ENCODE assay signal across 9 mouse cellular contexts in the genomic region with DNA sequence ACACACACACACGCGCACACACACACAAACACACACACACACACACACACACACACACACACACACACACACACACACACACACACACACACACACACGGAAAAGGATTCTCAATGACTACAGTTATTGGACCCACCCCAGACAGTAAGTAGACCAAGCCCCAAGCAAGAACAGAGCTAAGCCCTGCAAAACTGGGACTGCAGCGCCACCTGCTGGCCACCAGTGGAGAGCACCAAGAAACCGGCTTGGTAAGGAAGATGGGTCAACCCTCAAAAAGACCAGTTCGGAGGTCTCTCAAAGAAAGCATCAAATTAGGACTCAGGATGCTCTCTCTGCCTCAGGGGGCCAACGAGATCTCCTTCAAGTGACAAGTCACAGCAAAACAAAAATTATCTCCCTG. TPM values are rescaled to one million over a fixed set of nuclear protein-coding genes. Genes with fewer than 3 reads are reported as not detected.
DNase-seq lines count a peak whose midpoint lies in the region; ATAC-seq and TF ChIP-seq lines count a peak whose summit lies in the region.
"Had no signal": no experiment of that assay in that cellular context is flagged by ENCODE, and none has a peak within 500 bp of the region (broad histone marks: within the 10 kb centered on the region; RNA-seq: fewer than 3 reads in every experiment).

No protein-coding gene starts in this region.

- ATAC-seq in megakaryocyte-erythroid progenitor cell, adult 5-6 weeks (replicated peaks; ENCODE audit: low FRiP score, low TSS enrichment, poor library complexity, severe bottlenecking): peak; percentile 82
- ATAC-seq in activated CD4-positive, CD25-positive, alpha-beta regulatory T cell, adult 4 months: no peak

- no peak overlapping the region for H3K4me3 ChIP-seq in ES-E14 (ENCODE audit: insufficient read depth in 1 of 2, low read depth in 1 of 2, low read length in 2 of 2, poor library complexity in 1 of 2, severe bottlenecking in 1 of 2)

- peaks cover 0 to 10% of the 10 kb centered on the region in 2 experiments; a peak in 2 of 4 replicates for H3K4me1 ChIP-seq in ES-E14 (ENCODE audit: control insufficient read depth in 2 of 2, insufficient read depth in 2 of 2, low read length in 2 of 2, poor library complexity in 1 of 2)

- DNase-seq in ES-E14 (ENCODE audit: low read depth, low spot score): peak; percentile 80
- peak; percentile 83 for DNase-seq in adrenal gland, postnatal 10 days
- peak; percentile 78 for DNase-seq in embryo, embryonic 9.5 days (ENCODE audit: extremely low spot score)
- DNase-seq in heart, adult 9 months (ENCODE audit: low spot score in 2 of 2): peak; percentile 7 to 13
- peak; percentile 60 to 89 for DNase-seq in layer of hippocampus, postnatal 25 days (ENCODE audit: extremely low spot score in 1 of 2, low spot score in 1 of 2)
- DNase-seq in right cerebral cortex, postnatal 25 days: peak; percentile 48

- H3K27ac ChIP-seq in ES-E14 (ENCODE audit: insufficient read depth, low read depth, low read length, poor library complexity, severe bottlenecking): no peak overlapping the region
- H3K27ac ChIP-seq: macrophage had no signal

- in situ Hi-C loops in ES-E14 (cut with MboI; ENCODE audit: low sequenced_read_pairs in 2 of 2, unreplicated experiment in 2 of 2): no loop called here

- no peaks in the 10 kb centered on the region for H3K36me3 ChIP-seq in ES-E14 (ENCODE audit: control insufficient read depth, insufficient read depth, low read length, poor library complexity, severe bottlenecking)

- no peak overlapping the region for H3K9ac ChIP-seq in ES-E14 (ENCODE audit: insufficient read depth, low read depth, low read length, poor library complexity, severe bottlenecking)

- H3K9me3 ChIP-seq in ES-E14 (ENCODE audit: control insufficient read depth, insufficient read depth, low read depth, low read length): no peaks in the 10 kb centered on the region

TF ChIP-seq in ES-E14, 5 proteins besides CTCF, POLR2A, EP300 and RAD21:
- TF ChIP-seq ZNF384 (IDR thresholded peaks at IDR 0.05; ENCODE audit: low read depth, low read length): no peak
- TF ChIP-seq HCFC1 (IDR thresholded peaks at IDR 0.05; ENCODE audit: borderline replicate concordance, insufficient read depth, low read length): no peak
- no peak for TF ChIP-seq CHD2 (IDR thresholded peaks at IDR 0.05; ENCODE audit: low read depth, low read length)
- TF ChIP-seq ZC3H11A (IDR thresholded peaks at IDR 0.05; ENCODE audit: borderline replicate concordance, low read depth, low read length): peak; percentile 78; the same call in 1 of the 2 replicates
- no peak for TF ChIP-seq MAFK (IDR thresholded peaks at IDR 0.05; ENCODE audit: insufficient read depth, low read depth, low read length)
TF ChIP-seq in ES-E14: peak in this region for 1.

RNA-seq across cellular contexts. Expression of gene Csf3r, which starts 34.2 kb away (rescaled TPM):
- 0.11 and 0.18 TPM in 2 replicates for total RNA-seq in ES-E14 (2012; rRNA removed)
- 1 to 10 TPM; 1.4 to 1.9 TPM for total RNA-seq in adrenal gland, postnatal 10 days (2021)
- 1 to 10 TPM; 5.2 to 7.1 TPM for total RNA-seq in layer of hippocampus, postnatal 25 days (2021)
- total RNA-seq in megakaryocyte-erythroid progenitor cell, adult 5-6 weeks (2014; fragmentation: Nextera tagmentation): 5.4 TPM in 1 of 2 replicates, not detected in the other
- 1.8 and 3.0 TPM in 2 replicates for total RNA-seq in megakaryocyte-erythroid progenitor cell, adult 5-6 weeks (2017)
- polyA plus RNA-seq in activated CD4-positive, CD25-positive, alpha-beta regulatory T cell, adult 4 months (2017; shearing (Covaris generic)): under 1 TPM; 0.24 to 0.38 TPM

RNA-seq across cellular contexts. Expression of gene Mrps15, which starts 56.6 kb away (rescaled TPM):
- total RNA-seq in ES-E14 (2012; rRNA removed): 57.6 and 61.1 TPM in 2 replicates
- 10 to 100 TPM; 72.3 to 78.8 TPM for total RNA-seq in adrenal gland, postnatal 10 days (2021)
- 10 to 100 TPM; 44.7 to 49.7 TPM for total RNA-seq in layer of hippocampus, postnatal 25 days (2021)
- total RNA-seq in megakaryocyte-erythroid progenitor cell, adult 5-6 weeks (2014; fragmentation: Nextera tagmentation): 117 and 156 TPM in 2 replicates
- 85.7 and 87.1 TPM in 2 replicates for total RNA-seq in megakaryocyte-erythroid progenitor cell, adult 5-6 weeks (2017)
- 10 to 100 TPM; 63.7 to 77.4 TPM for polyA plus RNA-seq in activated CD4-positive, CD25-positive, alpha-beta regulatory T cell, adult 4 months (2017; shearing (Covaris generic))

Comparison
In these comparisons a context has a peak if more than half of its experiments do, and no peak if none do; other contexts are left out.
1. DNase-seq: peak in every context shown above with its lines; median percentile 83 in adrenal gland, postnatal 10 days; 80 in ES-E14; 78 in embryo, embryonic 9.5 days; 74 in layer of hippocampus, postnatal 25 days; 48 in right cerebral cortex, postnatal 25 days; 10 in heart, adult 9 months.